In the genomic region with DNA sequence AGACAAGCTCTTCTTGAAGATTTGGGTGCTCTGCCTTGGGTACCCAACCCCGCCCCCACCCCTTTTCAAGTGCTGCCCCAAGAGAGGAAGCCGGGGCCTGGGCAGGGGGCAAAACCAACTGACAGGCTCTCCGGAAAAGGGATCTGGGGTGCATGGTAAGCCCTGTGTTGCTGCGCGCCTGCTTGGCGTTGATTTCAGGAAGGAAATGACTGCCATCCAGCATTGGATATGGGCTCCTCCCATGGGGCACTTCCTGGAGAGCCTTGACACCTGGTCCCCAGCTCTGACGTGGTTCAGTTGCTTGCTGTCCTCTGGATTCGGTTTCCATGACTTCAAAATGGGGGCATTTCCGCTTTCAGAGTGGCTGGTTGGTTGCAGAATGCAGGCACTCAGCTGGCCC, we compare ENCODE assay signal across 8 mouse cellular contexts. TPM values are rescaled to one million over a fixed set of nuclear protein-coding genes. Genes with fewer than 3 reads are reported as not detected.
A peak's percentile ranks its signal among the peaks of the same experiment; 100 is the strongest.
DNase-seq lines count a peak whose midpoint lies in the region; ATAC-seq and TF ChIP-seq lines count a peak whose summit lies in the region.

No protein-coding gene starts in this region.

- ATAC-seq in heart, embryonic 15.5 days (replicated peaks; ENCODE audit: insufficient number of reproducible peaks, insufficient read depth, low FRiP score, low read depth) = peak; percentile 36; the same call in 1 of the 2 replicates
- ATAC-seq in liver, embryonic 13.5 days (ENCODE audit: low read depth) = no peak
- ATAC-seq in stomach, embryonic 14.5 days (ENCODE audit: insufficient number of reproducible peaks, insufficient read depth, low FRiP score, low read depth) = no peak; the same call in 1 of the 2 replicates

- H3K4me1 ChIP-seq in heart, embryonic 15.5 days (replicated peaks) = peaks cover 17% of the 10 kb centered on the region
- peaks cover 9% of the 10 kb centered on the region for H3K4me1 ChIP-seq in liver, embryonic 13.5 days (replicated peaks)
- peaks cover 10% of the 10 kb centered on the region; the same call in 1 of the 2 replicates for H3K4me1 ChIP-seq in stomach, embryonic 14.5 days (ENCODE audit: control insufficient read depth, insufficient read depth, low read length)

- no peaks in the 10 kb centered on the region for H3K27me3 ChIP-seq in heart, embryonic 15.5 days
- no peaks in the 10 kb centered on the region for H3K27me3 ChIP-seq in liver, embryonic 13.5 days
- no peaks in the 10 kb centered on the region for H3K27me3 ChIP-seq in stomach, embryonic 14.5 days (ENCODE audit: control insufficient read depth, insufficient read depth, low read length)

- no peak for TF ChIP-seq CTCF in layer of hippocampus, adult 2 months (conservative IDR thresholded peaks at IDR 0.05)

- WGBS in heart, embryonic 15.5 days = 38% methylated on average over 9 of the region's 9 CpGs
- 11% methylated on average over 9 of the region's 9 CpGs for WGBS in liver, embryonic 13.5 days (ENCODE audit: insufficient replicate concordance)
- 28% methylated on average over 9 of the region's 9 CpGs for WGBS in stomach, embryonic 14.5 days

- intact Hi-C loops in gastrocnemius, postnatal 36 days (cut with DNase I) = no loop called here

- peak overlapping the region; percentile 46 for H3K4me2 ChIP-seq in heart, embryonic 15.5 days
- peak overlapping the region; percentile 41 for H3K4me2 ChIP-seq in liver, embryonic 13.5 days
- no peak overlapping the region; the same call in 1 of the 2 replicates for H3K4me2 ChIP-seq in stomach, embryonic 14.5 days (replicated peaks; ENCODE audit: low read depth, low read length)

- no peak for DNase-seq in layer of hippocampus, adult 2 months (ENCODE audit: low spot score in 2 of 2)
- DNase-seq in layer of hippocampus, postnatal 10 days (ENCODE audit: low spot score in 2 of 2) = no peak
- DNase-seq in liver, embryonic 13.5 days = no peak
- no peak for DNase-seq in gastrocnemius, postnatal 36 days
- DNase-seq in urinary bladder, postnatal 36 days (ENCODE audit: low spot score in 2 of 2) = no peak
- no peak for DNase-seq in gastrocnemius, postnatal 10 days

- H3K27ac ChIP-seq in layer of hippocampus, adult 2 months = peak overlapping the region; percentile 77
- peak overlapping the region; percentile 48 for H3K27ac ChIP-seq in heart, embryonic 15.5 days
- no peak overlapping the region for H3K27ac ChIP-seq in liver, embryonic 13.5 days
- H3K27ac ChIP-seq in stomach, embryonic 14.5 days (ENCODE audit: low read length) = peak overlapping the region; percentile 18; the same call in 1 of the 2 replicates

- H3K9ac ChIP-seq in heart, embryonic 15.5 days = no peak overlapping the region
- no peak overlapping the region for H3K9ac ChIP-seq in liver, embryonic 13.5 days
- H3K9ac ChIP-seq in stomach, embryonic 14.5 days (replicated peaks; ENCODE audit: low read depth, low read length) = no peak overlapping the region

- no peak overlapping the region; the same call in 1 of the 2 replicates for H3K4me3 ChIP-seq in layer of hippocampus, adult 2 months
- no peak overlapping the region; the same call in 1 of the 2 replicates for H3K4me3 ChIP-seq in heart, embryonic 15.5 days
- no peak overlapping the region for H3K4me3 ChIP-seq in liver, embryonic 13.5 days (replicated peaks)
- H3K4me3 ChIP-seq in stomach, embryonic 14.5 days (ENCODE audit: low read depth, low read length) = no peak overlapping the region

- no peaks in the 10 kb centered on the region for H3K9me3 ChIP-seq in heart, embryonic 15.5 days (replicated peaks)
- H3K9me3 ChIP-seq in liver, embryonic 13.5 days (replicated peaks) = no peaks in the 10 kb centered on the region
- no peaks in the 10 kb centered on the region for H3K9me3 ChIP-seq in stomach, embryonic 14.5 days (ENCODE audit: control insufficient read depth, low read depth, low read length)

- H3K36me3 ChIP-seq in heart, embryonic 15.5 days = no peaks in the 10 kb centered on the region
- no peaks in the 10 kb centered on the region for H3K36me3 ChIP-seq in liver, embryonic 13.5 days
- no peaks in the 10 kb centered on the region for H3K36me3 ChIP-seq in stomach, embryonic 14.5 days (ENCODE audit: control insufficient read depth, insufficient read depth, low read length)

RNA-seq across cellular contexts. Expression of gene Fzd9, which starts 13.5 kb away (rescaled TPM):
- 1 to 10 TPM; 4.5 to 5.0 TPM for total RNA-seq in layer of hippocampus, adult 2 months (2021)
- total RNA-seq in layer of hippocampus, postnatal 10 days (2021) = 10 to 100 TPM; 11.7 to 12.1 TPM
- polyA plus RNA-seq in heart, embryonic 15.5 days (2015; fragmentation: Nextera tagmentation; extraction: Ambion mirVana) = 5.0 and 7.4 TPM in 2 replicates
- 0.43 and 0.59 TPM in 2 replicates for polyA plus RNA-seq in liver, embryonic 13.5 days (2015; fragmentation: Nextera tagmentation; extraction: Ambion mirVana)
- polyA plus RNA-seq in stomach, embryonic 14.5 days (2014; fragmentation: Nextera tagmentation; extraction: Ambion mirVana) = 0.17 and 0.25 TPM in 2 replicates
- total RNA-seq in gastrocnemius, postnatal 36 days (2021) = 10 to 100 TPM; 19.1 to 27.1 TPM
- total RNA-seq in gastrocnemius, postnatal 10 days (2021) = 1 to 10 TPM; 9.2 to 9.8 TPM
